Mouse (Mus musculus) hindbrain, embryonic 10.5 days (tissue): Measurements from ENCODE around the gene Lrsam1. TPM values are rescaled to one million over a fixed set of nuclear protein-coding genes. Genes with fewer than 3 reads are reported as not detected.

Source experiments
- DNase-seq: peaks from one replicate; pipeline ENCODE4 v3.0.0-alpha.2; 2017; ENCODE audit warnings: low spot score
- H3K27ac ChIP-seq: fragments of 300-500 bp; sonication (generic); 2 replicates; pipeline ENCODE4 v1.5.1; 2016; ENCODE audit warnings: mild to moderate bottlenecking, moderate library complexity
- H3K27me3 ChIP-seq: fragments of 300-500 bp; sonication (generic); 2 replicates; pipeline ENCODE4 v1.6.1; 2016; ENCODE audit warnings: mild to moderate bottlenecking; ENCODE audit not compliant: poor library complexity, insufficient read depth, severe bottlenecking
- H3K36me3 ChIP-seq: fragments of 300-500 bp; sonication (generic); 2 replicates; pipeline ENCODE4 v1.6.1; 2016; ENCODE audit warnings: mild to moderate bottlenecking, moderate library complexity
- H3K4me1 ChIP-seq: fragments of 300-500 bp; sonication (generic); replicated peaks from 2 replicates; pipeline ENCODE4 v1.6.1; 2016; ENCODE audit warnings: mild to moderate bottlenecking
- H3K4me3 ChIP-seq: fragments of 300-500 bp; sonication (generic); 2 replicates; pipeline ENCODE4 v1.5.1; 2016; ENCODE audit warnings: mild to moderate bottlenecking, moderate library complexity
- H3K9me3 ChIP-seq: fragments of 300-500 bp; sonication (generic); 2 replicates; pipeline ENCODE4 v1.6.1; 2016; ENCODE audit warnings: mild to moderate bottlenecking, moderate library complexity
- WGBS: fragments of 180-500 bp; shearing (Covaris S2); methylation state at CpG from one replicate; pipeline ENCODE4 v1.1.7; 2016; 5-methylcytosine and 5-hydroxymethylcytosine counted together
- polyA plus RNA-seq: library from polyadenylated mRNA; unstranded; fragments of >200 nt; fragmentation: Nextera tagmentation; extraction: Ambion mirVana; gene quantifications from 2 replicates; pipeline ENCODE4 v1.2.1, GENCODE M21; 2016

The Lrsam1 gene
- polyA plus RNA-seq, 1 experiment from 2014 or later: 11.5 TPM

DNA sequence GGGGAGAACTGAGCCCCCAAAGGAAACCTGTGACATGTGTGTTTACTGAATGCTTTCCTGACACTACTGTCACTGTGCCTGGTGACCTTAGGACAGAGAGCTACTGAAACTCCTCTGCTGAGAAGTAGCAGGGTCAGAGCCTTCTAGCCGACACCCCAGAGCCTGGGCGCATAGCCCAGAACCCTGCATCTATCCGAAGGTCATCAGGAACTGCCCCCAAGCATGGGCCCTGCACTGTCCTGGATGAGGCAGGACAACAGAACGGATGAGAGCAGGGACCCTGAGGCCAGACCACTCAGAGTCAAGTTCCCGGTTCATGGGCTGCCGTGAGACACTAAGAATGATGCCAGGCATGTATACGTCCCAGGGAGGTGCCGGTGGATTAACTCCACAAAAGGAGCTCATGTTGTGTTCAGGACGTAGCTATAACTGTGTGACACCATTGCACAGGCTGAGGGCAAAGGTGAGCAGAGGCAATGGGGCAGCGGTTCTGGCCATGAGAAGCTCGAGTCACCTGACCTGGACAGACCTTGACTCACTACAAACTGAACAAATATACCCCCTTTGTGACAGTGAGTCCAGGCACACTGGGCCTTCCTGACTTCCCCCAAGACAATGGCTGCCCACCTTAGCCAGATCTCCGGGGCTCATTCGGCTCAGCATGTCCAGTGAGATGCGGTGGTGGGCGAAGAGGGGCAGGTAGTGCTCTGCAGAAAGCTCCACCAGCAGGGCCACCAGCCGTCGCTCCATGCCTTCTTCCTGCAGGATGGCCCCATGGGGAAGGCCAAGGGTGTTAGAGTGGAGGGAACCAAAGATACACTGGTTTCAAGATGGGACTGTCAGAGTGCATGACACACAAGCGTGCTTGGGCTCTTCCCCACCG, 32.2 kb downstream of the Lrsam1 start:
- H3K4me1 ChIP-seq: peaks cover 13% of the 10 kb centered on the region; the same call in 1 of the 2 replicates
- WGBS: 90% methylated on average over 19 of the region's 19 CpGs
- H3K4me3 ChIP-seq: no peak overlapping the region

DNA sequence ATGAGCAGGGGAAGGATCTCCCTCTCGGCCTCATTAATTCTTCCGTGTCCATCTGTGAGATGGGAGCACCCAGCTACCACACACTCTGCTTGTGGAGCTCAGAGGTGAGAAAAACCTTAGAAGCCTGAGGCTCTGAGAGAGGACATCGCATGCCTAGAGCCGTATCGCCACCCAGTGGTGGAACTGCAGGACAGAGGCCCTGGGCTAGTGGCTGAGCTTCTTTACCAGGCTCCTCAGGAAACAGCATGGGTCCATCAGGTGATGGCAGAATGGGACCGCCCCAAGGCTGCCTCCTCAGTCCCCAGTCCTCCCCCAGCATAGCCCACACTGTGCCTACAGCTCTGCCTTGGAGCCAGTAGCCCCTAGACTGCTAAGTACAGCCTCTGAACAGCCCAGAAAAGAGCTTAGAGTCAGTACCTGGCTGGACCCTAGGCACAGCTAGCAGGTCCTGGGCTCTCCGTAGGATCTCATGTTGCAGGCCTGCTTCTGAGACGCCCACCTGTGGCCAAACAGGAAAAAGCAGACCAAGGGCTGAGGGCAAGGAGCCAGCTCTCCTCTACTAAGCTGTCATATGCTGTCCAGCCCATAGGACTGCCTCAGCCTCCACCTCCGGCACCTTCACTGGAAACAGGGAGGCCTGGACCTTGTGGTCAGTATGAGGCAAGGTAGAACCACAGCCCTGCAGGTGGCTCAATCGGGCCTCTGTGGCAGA, 33.0 kb downstream of the Lrsam1 start:
- DNase-seq: peak; percentile 67
- Histone ChIP-seq H3K27ac (0 out of 2 replicates have a peak overlapping the region, but pooled peaks have one; percentile 9), H3K27me3 (no peaks in the 10 kb centered on the region), H3K4me1 (peaks cover 14% of the 10 kb centered on the region; the same call in 1 of the 2 replicates), H3K4me3 (no peak overlapping the region), H3K36me3 (peaks cover 54% of the 10 kb centered on the region), H3K9me3 (no peaks in the 10 kb centered on the region)
- 30% methylated on average over 10 of the region's 10 CpGs for WGBS

More for the DNA sequence above, 32.2 kb downstream of the Lrsam1 start:
- 0 out of 2 replicates have a peak overlapping the region, but pooled peaks have one; percentile 9 for H3K27ac ChIP-seq
- H3K27me3 ChIP-seq: no peaks in the 10 kb centered on the region
- no peak for DNase-seq
- H3K36me3 ChIP-seq: peaks cover 54% of the 10 kb centered on the region
- H3K9me3 ChIP-seq: no peaks in the 10 kb centered on the region

DNA sequence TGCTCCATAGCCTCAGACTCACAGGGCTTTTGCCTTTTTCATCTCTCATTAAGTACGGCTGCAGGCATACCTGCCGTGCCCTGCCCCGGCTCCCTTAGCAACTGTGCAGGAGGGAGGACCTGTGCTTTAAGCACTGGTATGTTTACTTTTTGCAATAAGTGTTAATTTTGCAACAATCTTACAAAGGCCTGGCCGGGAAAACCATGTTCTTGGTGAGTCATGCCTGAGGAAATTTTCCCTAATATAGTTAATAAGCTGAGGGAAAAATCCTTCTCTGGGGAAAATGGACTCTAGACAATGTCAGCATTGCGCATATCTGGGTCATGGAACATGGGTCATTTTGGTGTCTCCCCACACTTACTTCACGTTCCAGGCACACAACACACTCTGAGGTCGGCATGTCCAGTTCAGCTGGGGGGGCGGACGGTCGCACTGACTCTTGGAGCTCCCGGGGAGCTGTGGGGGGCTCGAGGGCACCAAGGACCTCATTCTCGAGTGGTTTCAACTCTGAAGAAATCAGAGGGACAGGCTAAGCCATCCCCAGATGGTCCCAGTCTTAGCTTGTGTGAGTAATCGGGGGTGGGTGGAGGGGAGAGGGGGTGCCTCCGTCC, 33.7 kb downstream of the Lrsam1 start:
- 80% methylated on average over 15 of the region's 15 CpGs for WGBS

DNA sequence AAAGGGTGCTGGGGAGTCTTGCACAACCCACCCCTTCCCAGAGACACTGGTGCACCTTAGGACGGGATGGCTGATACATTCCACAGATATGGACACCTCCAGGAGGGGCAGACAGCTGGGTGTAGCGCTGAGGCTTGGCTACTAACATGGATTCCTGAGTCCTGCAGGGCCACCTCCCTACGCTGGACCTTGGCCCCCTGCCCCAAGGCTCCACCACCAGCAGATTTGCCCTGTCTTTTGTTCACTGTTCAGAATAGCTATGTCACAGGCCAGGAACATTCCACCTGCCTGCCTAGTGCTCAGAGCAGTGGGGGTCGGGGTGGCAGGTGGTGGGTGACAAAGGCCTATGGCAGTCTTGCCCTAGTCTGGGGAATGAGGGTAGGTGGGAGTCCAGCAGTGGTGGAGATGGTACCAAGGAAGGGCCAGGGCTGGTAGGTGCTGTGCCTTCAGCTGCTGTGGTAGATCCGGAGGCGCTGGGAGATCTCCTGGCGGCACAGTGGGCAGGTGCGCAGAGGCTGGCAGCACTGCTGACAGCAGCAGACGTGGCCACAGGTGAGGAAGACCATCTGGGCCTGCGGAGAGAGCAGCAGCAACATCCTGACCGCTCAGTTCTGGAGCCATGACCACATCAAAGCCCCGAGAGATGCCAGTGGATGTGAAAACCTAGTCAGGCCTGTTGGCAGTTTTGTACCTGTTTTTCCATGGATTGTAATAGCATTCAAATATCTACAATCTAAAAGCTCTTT, 34.9 kb downstream of the Lrsam1 start:
- DNase-seq: no peak
- Histone ChIP-seq H3K27me3 (no peaks in the 10 kb centered on the region), H3K4me1 (peaks cover 14% of the 10 kb centered on the region; the same call in 1 of the 2 replicates), H3K36me3 (peaks cover 57% of the 10 kb centered on the region), H3K9me3 (no peaks in the 10 kb centered on the region), H3K4me3 (no peak overlapping the region), H3K27ac (no peak overlapping the region)
- 90% methylated on average over 12 of the region's 12 CpGs for WGBS

More for the DNA sequence above, 33.7 kb downstream of the Lrsam1 start:
- Histone ChIP-seq H3K36me3 (peaks cover 54% of the 10 kb centered on the region), H3K27me3 (no peaks in the 10 kb centered on the region), H3K4me1 (peaks cover 14% of the 10 kb centered on the region; the same call in 1 of the 2 replicates), H3K9me3 (no peaks in the 10 kb centered on the region), H3K27ac (0 out of 2 replicates have a peak overlapping the region, but pooled peaks have one; percentile 9), H3K4me3 (no peak overlapping the region)
- DNase-seq: no peak

DNA sequence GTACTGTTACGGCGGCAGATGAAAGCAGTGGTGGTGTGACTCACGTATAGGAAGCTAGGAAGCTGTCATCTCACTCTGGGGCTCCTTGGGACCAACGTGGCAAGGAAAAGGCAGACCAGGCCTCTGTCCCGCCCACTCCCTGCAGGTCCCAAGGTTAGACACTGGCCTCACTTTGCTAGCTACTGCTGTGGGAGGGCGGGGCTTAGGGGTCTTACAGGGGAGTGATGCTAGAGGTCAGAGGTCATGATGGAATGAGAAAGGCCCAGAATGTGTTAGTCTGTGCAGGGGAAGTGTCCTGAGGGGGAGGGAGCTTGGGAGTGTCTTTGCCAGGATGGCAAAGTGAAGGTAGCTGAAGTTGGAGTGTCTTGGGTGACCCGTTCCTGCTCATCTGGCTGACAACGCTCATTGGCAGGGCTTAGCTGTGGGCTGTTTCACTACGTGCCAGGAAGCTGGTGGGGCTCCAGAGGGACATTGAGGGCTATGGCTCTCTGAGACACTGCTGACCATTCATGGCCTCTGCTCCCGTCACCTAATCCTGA, 37.0 kb downstream of the Lrsam1 start:
- Histone ChIP-seq H3K36me3 (peaks cover 72% of the 10 kb centered on the region), H3K9me3 (no peaks in the 10 kb centered on the region), H3K4me1 (peaks cover 14% of the 10 kb centered on the region; the same call in 1 of the 2 replicates), H3K27me3 (no peaks in the 10 kb centered on the region), H3K27ac (no peak overlapping the region), H3K4me3 (no peak overlapping the region)
- DNase-seq: no peak
- 75% methylated on average over 10 of the region's 10 CpGs for WGBS

DNA sequence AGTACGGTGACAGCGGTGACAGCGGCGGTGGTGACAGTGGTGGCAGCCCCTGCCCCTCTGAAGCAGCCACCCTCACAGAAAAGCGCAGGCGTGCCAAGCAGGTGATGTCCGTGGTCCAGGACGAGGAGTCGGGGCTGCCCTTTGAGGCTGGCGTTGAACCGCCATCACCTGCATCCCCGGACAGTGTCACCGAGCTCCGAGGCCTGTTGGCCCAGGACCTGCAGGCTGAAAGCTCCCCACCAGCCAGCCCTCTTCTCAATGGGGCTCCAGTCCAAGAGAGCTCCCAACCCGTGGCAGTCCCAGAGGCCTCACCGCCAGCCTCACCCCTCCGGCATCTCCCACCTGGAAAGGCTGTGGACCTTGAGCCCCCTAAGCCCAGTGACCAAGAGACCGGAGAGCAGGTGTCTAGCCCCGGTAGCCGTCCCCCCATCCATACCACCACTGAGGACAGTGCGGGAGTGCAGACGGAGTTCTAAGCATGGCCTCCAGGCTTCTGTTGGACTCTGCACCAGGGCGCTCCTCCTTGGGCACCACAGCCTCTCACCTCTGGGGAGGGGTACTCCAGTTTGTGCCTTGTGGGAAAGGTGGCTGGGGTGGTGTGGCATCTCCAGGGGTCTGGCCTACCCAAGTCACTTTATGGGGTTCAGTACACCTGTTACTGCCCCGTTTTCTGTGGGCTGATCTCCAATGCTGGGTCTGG, 37.7 kb downstream of the Lrsam1 start:
- DNase-seq: no peak
- WGBS: 93% methylated on average over 24 of the region's 24 CpGs
- H3K36me3 ChIP-seq: peaks cover 74% of the 10 kb centered on the region
- peaks cover 15% of the 10 kb centered on the region; the same call in 1 of the 2 replicates for H3K4me1 ChIP-seq
- no peaks in the 10 kb centered on the region for H3K27me3 ChIP-seq
- H3K4me3 ChIP-seq: no peak overlapping the region
- H3K27ac ChIP-seq: no peak overlapping the region
- H3K9me3 ChIP-seq: no peaks in the 10 kb centered on the region

DNA sequence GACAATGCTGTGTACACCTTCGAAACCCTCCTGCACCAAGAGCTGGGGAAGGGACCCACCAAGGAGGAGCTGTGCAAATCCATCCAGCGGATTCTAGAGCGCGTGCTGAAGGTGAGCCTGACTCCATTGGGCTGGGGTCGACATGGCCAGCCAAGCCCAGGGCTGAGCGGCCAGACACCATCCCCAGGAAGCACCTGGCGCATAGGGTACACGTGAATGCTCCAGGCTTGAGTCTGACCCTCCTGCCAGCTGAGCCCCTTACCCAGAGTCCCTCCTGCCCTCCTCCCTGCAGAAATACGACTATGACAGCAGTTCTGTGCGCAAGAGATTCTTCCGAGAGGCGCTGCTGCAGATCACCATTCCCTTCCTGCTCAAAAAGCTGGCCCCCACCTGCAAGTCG, 38.9 kb downstream of the Lrsam1 start:
- Histone ChIP-seq H3K4me1 (peaks cover 16% of the 10 kb centered on the region), H3K36me3 (peaks cover 78% of the 10 kb centered on the region), H3K27ac (no peak overlapping the region), H3K4me3 (no peak overlapping the region), H3K9me3 (no peaks in the 10 kb centered on the region), H3K27me3 (no peaks in the 10 kb centered on the region)
- WGBS: 90% methylated on average over 13 of the region's 13 CpGs
- DNase-seq: no peak

DNA sequence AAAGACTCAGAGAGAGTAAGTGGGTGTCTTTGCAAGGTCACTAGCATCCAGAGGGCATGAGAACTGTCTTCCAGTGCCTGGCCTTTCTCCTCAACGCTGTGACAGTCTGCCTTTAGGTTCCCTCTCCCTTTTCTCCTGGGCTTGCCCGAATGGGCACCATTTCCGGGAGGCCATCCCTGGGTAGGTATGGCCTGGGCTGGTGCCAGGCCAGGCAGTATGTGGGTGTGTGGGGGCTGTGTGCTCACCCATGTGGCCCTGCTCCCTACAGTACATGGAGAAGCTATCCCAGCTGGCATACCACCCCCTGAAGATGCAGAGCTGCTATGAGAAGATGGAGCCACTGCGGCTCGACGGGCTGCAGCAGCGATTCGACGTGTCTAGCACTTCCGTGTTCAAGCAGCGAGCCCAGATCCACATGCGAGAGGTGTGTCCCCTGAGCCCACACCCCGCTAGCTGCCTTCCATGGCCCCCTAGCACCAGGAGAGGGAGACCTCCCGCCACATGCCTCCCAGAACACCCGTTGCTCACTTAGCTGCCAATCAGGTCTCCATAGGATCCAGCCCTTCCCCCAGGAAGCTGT, 39.5 kb downstream of the Lrsam1 start:
- Histone ChIP-seq H3K27ac (no peak overlapping the region), H3K4me3 (no peak overlapping the region), H3K36me3 (peaks cover 81% of the 10 kb centered on the region), H3K9me3 (no peaks in the 10 kb centered on the region), H3K4me1 (peaks cover 20% of the 10 kb centered on the region), H3K27me3 (no peaks in the 10 kb centered on the region)
- WGBS: 93% methylated on average over 15 of the region's 15 CpGs
- no peak for DNase-seq

DNA sequence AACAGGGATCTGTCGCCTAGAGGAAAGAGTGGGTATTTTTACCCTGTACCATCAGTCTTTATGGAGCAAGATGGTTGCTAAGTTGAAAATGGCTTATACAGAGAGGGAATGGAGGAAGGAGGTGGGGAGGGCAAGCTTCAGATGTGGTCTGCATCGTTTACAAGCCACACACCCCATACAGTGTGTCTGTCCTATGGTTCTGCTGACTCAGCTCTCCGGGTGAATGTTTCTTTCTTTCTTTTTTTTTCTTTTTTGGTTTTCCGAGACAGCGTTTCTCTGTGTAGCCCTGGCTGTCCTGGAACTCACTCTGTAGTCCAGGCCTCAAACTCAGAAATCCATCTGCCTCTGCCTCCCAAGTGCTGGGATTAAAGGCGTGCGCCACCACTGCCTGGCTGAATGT, 40.2 kb downstream of the Lrsam1 start:
- H3K36me3 ChIP-seq: peaks cover 77% of the 10 kb centered on the region

DNA sequence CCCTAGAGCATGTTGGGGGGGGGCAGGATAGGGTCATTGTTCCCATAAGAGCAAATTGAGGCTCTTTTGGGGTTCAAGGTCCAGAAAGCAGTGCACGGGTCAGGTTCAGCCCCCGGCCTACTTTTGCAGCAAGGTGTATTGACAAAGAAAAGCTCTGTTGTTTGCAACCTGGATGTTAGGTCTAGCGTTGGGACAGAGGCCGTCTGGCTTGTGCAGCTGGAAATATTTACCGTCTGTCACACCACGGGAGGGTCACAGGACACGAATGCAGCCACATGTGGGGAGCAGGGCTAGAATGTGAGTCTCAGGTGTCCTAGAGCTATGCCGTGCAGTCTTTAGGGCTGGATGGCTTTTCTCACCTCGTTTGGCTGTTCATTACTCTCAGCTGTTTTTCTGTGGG, 43.0 kb downstream of the Lrsam1 start:
- H3K4me3 ChIP-seq: no peak overlapping the region
- 72% methylated on average over 9 of the region's 9 CpGs for WGBS
- H3K9me3 ChIP-seq: no peaks in the 10 kb centered on the region
- peaks cover 64% of the 10 kb centered on the region for H3K36me3 ChIP-seq
- H3K4me1 ChIP-seq: peaks cover 29% of the 10 kb centered on the region
- H3K27ac ChIP-seq: 0 out of 2 replicates have a peak overlapping the region, but pooled peaks have one; percentile 3
- no peak for DNase-seq
- H3K27me3 ChIP-seq: no peaks in the 10 kb centered on the region

More for the DNA sequence above, 40.2 kb downstream of the Lrsam1 start:
- no peaks in the 10 kb centered on the region for H3K27me3 ChIP-seq
- H3K4me1 ChIP-seq: peaks cover 20% of the 10 kb centered on the region
- WGBS: 86% methylated on average over 7 of the region's 7 CpGs
- DNase-seq: no peak
- H3K4me3 ChIP-seq: no peak overlapping the region
- no peak overlapping the region for H3K27ac ChIP-seq
- no peaks in the 10 kb centered on the region for H3K9me3 ChIP-seq

DNA sequence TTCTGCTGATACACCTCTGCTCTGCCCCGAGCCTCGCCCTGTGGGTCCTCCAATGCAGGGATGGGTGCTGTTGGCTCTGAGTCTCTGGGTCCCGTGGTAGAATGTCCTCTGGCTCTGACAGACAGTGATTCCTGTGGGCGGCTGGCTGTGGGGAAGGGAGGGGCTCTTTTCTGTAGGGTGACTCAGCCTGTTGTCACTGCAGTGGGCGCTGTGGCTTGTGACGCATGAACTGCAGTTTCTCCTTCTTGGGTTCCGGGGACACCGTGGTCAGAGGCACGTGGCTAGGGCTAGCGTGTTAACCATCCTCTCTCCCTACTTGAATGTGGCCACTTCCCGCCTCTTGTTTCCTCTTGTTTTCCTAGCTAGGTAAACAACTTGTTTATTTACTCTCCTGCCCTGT, 43.9 kb downstream of the Lrsam1 start:
- no peak overlapping the region for H3K4me3 ChIP-seq
- H3K27ac ChIP-seq: peak overlapping the region; percentile 60
- WGBS: 85% methylated on average over 11 of the region's 11 CpGs
- H3K4me1 ChIP-seq: peaks cover 29% of the 10 kb centered on the region
- DNase-seq: no peak
- H3K36me3 ChIP-seq: peaks cover 56% of the 10 kb centered on the region
- H3K27me3 ChIP-seq: no peaks in the 10 kb centered on the region
- H3K9me3 ChIP-seq: no peaks in the 10 kb centered on the region
